In genomic region chr5:110429045-110429444, GRCm38 (mm10) we compare ENCODE assay signal across 8 mouse cellular contexts. TPM values are rescaled to one million over a fixed set of nuclear protein-coding genes. Genes with fewer than 3 reads are reported as not detected.
A peak's percentile ranks its signal among the peaks of the same experiment; 100 is the strongest.
DNase-seq lines count a peak whose midpoint lies in the region; ATAC-seq lines count a peak whose summit lies in the region.

No protein-coding gene starts in this region.

- H3K4me2 ChIP-seq in forebrain, embryonic 15.5 days (replicated peaks), result no peak overlapping the region
- H3K4me2 ChIP-seq in intestine, embryonic 14.5 days (ENCODE audit: low read length), result no peak overlapping the region

- DNase-seq in ovary, postnatal 36 days (ENCODE audit: low spot score), result peak; percentile 64
- no peak for DNase-seq in ovary, postnatal 10 days (ENCODE audit: low spot score)
- peak; percentile 78 for DNase-seq in intestine, embryonic 14.5 days (ENCODE audit: low spot score)
- peak; percentile 63 for DNase-seq in liver
- peak; percentile 44 for DNase-seq in naive thymus-derived CD4-positive, alpha-beta T cell, adult 2 months (ENCODE audit: low read depth)
- DNase-seq in thymus, postnatal 10 days (ENCODE audit: low spot score in 2 of 2), result peak; percentile 16 to 44

- H3K36me3 ChIP-seq in forebrain, embryonic 15.5 days, result peaks cover 13% of the 10 kb centered on the region
- peaks cover 30% of the 10 kb centered on the region for H3K36me3 ChIP-seq in intestine, embryonic 14.5 days (ENCODE audit: control insufficient read depth, insufficient read depth, low read length)

- H3K27me3 ChIP-seq in forebrain, embryonic 15.5 days, result no peaks in the 10 kb centered on the region
- H3K27me3 ChIP-seq in intestine, embryonic 14.5 days (replicated peaks; ENCODE audit: control insufficient read depth, insufficient read depth, low read length), result no peaks in the 10 kb centered on the region

- ATAC-seq in cerebellum, adult (ENCODE audit: insufficient number of reproducible peaks, low FRiP score, low TSS enrichment), result peak; percentile 72; the same call in 1 of the 2 replicates
- peak; percentile 91 for ATAC-seq in forebrain, embryonic 15.5 days (replicated peaks)
- peak; percentile 83 for ATAC-seq in intestine, embryonic 14.5 days (replicated peaks; ENCODE audit: low FRiP score, low TSS enrichment, low read depth)

- H3K27ac ChIP-seq in forebrain, embryonic 15.5 days (replicated peaks), result no peak overlapping the region
- H3K27ac ChIP-seq in intestine, embryonic 14.5 days (ENCODE audit: low read depth), result no peak overlapping the region

- 24% methylated on average over 9 of the region's 9 CpGs for WGBS in forebrain, embryonic 15.5 days
- WGBS in intestine, embryonic 14.5 days, result 42% methylated on average over 9 of the region's 9 CpGs

- no peaks in the 10 kb centered on the region for H3K9me3 ChIP-seq in forebrain, embryonic 15.5 days
- H3K9me3 ChIP-seq in intestine, embryonic 14.5 days (ENCODE audit: control insufficient read depth, low read length), result no peaks in the 10 kb centered on the region

- H3K9ac ChIP-seq in forebrain, embryonic 15.5 days (replicated peaks), result no peak overlapping the region
- H3K9ac ChIP-seq in intestine, embryonic 14.5 days (ENCODE audit: low read length), result no peak overlapping the region

- H3K4me3 ChIP-seq in forebrain, embryonic 15.5 days, result no peak overlapping the region
- no peak overlapping the region for H3K4me3 ChIP-seq in intestine, embryonic 14.5 days (ENCODE audit: low read depth, low read length)

- H3K4me1 ChIP-seq in forebrain, embryonic 15.5 days, result peaks cover 6% of the 10 kb centered on the region
- no peaks in the 10 kb centered on the region for H3K4me1 ChIP-seq in intestine, embryonic 14.5 days (replicated peaks; ENCODE audit: control insufficient read depth, insufficient read depth, low read length)

RNA-seq across cellular contexts. Expression of gene Fbrsl1, which starts 19.3 kb away (rescaled TPM):
- 26.4 and 30.8 TPM in 2 replicates for polyA plus RNA-seq in forebrain, embryonic 15.5 days (2015; fragmentation: Nextera tagmentation; extraction: Ambion mirVana)
- polyA plus RNA-seq in intestine, embryonic 14.5 days (2014; fragmentation: Nextera tagmentation; extraction: Ambion mirVana), result 9.4 and 13.3 TPM in 2 replicates
